Mouse (Mus musculus) intestine, embryonic 15.5 days (tissue): ENCODE data around the gene Tgfbr2. TPM values are rescaled to one million over a fixed set of nuclear protein-coding genes. Genes with fewer than 3 reads are reported as not detected.
"Not testable (repeated sequence)": the region's sequence is repeated elsewhere in the genome, so short reads cannot be mapped to it uniquely, and the experiment has no call there.

Source experiments
- ATAC-seq: fragments of 200-750 bp; cut with Nextera tagmentation; 2 replicates; pipeline ENCODE4 v1.8.0; 2017; ENCODE audit warnings: moderate TSS enrichment, moderate library complexity
- H3K27ac ChIP-seq: fragments of 300-500 bp; sonication (generic); 2 replicates; pipeline ENCODE4 v1.5.1; 2015; ENCODE audit warnings: mild to moderate bottlenecking, inconsistent platforms
- H3K27me3 ChIP-seq: fragments of 300-500 bp; sonication (generic); replicated peaks from 2 replicates; pipeline ENCODE4 v1.6.1; 2015; ENCODE audit warnings: inconsistent platforms
- H3K36me3 ChIP-seq: fragments of 300-500 bp; sonication (generic); 2 replicates; pipeline ENCODE4 v1.6.1; 2015; ENCODE audit warnings: inconsistent platforms
- H3K4me1 ChIP-seq: fragments of 300-500 bp; sonication (generic); replicated peaks from 2 replicates; pipeline ENCODE4 v1.6.1; 2015; ENCODE audit warnings: inconsistent platforms
- H3K4me2 ChIP-seq: fragments of 300-500 bp; sonication (generic); replicated peaks from 2 replicates; pipeline ENCODE4 v1.6.1; 2015; ENCODE audit warnings: mild to moderate bottlenecking, inconsistent platforms
- H3K4me3 ChIP-seq: fragments of 300-500 bp; sonication (generic); replicated peaks from 2 replicates; pipeline ENCODE4 v1.5.1; 2015; ENCODE audit warnings: inconsistent platforms
- H3K9ac ChIP-seq: fragments of 300-500 bp; sonication (generic); 2 replicates; pipeline ENCODE4 v1.6.1; 2015; ENCODE audit warnings: inconsistent platforms
- H3K9me3 ChIP-seq: fragments of 300-500 bp; sonication (generic); 2 replicates; pipeline ENCODE4 v1.6.1; 2016; ENCODE audit warnings: inconsistent platforms
- WGBS: fragments of 180-500 bp; shearing (Covaris S2); methylation state at CpG from one replicate; pipeline ENCODE4 v1.1.7; 2015; 5-methylcytosine and 5-hydroxymethylcytosine counted together
- polyA plus RNA-seq: library from polyadenylated mRNA; unstranded; fragments of >200 nt; fragmentation: Nextera tagmentation; extraction: Ambion mirVana; gene quantifications from 2 replicates; pipeline ENCODE4 v1.2.1, GENCODE M21; 2015

Tgfbr2 gene
- polyA plus RNA-seq, 1 experiment from 2014 or later: 31.8 TPM

DNA sequence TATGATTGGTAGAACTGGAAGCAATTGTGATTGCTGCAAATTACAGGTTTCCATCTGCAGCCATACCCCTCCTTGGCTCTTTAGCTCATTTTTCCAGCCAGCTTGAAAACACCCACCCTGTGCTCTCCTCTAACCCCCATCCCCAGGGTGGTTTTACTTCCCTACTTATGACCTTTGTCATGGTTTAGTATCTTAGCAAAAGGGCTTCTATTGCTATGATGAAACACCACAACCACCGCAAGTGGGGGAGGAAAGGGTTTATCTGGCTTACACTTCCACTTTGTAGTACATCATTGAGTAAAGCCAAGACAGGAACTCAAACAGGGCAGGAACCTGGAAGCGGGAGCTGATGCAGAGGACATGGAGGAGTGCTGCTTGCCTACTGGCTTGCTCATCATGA, 97.7 kb downstream of the Tgfbr2 start:
- 90% methylated on average over 2 of the region's 2 CpGs for WGBS
- no peak for ATAC-seq
- no peak overlapping the region for H3K9ac ChIP-seq
- no peaks in the 10 kb centered on the region for H3K4me1 ChIP-seq
- no peak overlapping the region for H3K4me2 ChIP-seq
- H3K36me3 ChIP-seq: no peaks in the 10 kb centered on the region
- H3K4me3 ChIP-seq: no peak overlapping the region
- no peaks in the 10 kb centered on the region for H3K9me3 ChIP-seq
- H3K27ac ChIP-seq: no peak overlapping the region
- H3K27me3 ChIP-seq: no peaks in the 10 kb centered on the region

- Histone ChIP-seq H3K27ac (no peak overlapping the region), H3K4me3 (no peak overlapping the region), H3K27me3 (no peaks in the 10 kb centered on the region), H3K4me2 (no peak overlapping the region), H3K9ac (no peak overlapping the region), H3K4me1 (no peaks in the 10 kb centered on the region), H3K9me3 (no peaks in the 10 kb centered on the region), H3K36me3 (no peaks in the 10 kb centered on the region)
- no peak for ATAC-seq
- 58% methylated on average over 2 of the region's 2 CpGs for WGBS
These were observed 98.2 kb downstream of the Tgfbr2 start for GRCm38 (mm10) chr9:116076946-116077345.

- H3K9me3 ChIP-seq: no peaks in the 10 kb centered on the region
- H3K9ac ChIP-seq: no peak overlapping the region
- ATAC-seq: no peak
- H3K4me2 ChIP-seq: no peak overlapping the region
- H3K4me3 ChIP-seq: no peak overlapping the region
- no peaks in the 10 kb centered on the region for H3K4me1 ChIP-seq
- no peaks in the 10 kb centered on the region for H3K27me3 ChIP-seq
- 78% methylated on average over 4 of the region's 4 CpGs for WGBS
- H3K27ac ChIP-seq: no peak overlapping the region
- no peaks in the 10 kb centered on the region for H3K36me3 ChIP-seq
These were observed 99.0 kb downstream of the Tgfbr2 start for GRCm38 (mm10) chr9:116076163-116076562.

DNA sequence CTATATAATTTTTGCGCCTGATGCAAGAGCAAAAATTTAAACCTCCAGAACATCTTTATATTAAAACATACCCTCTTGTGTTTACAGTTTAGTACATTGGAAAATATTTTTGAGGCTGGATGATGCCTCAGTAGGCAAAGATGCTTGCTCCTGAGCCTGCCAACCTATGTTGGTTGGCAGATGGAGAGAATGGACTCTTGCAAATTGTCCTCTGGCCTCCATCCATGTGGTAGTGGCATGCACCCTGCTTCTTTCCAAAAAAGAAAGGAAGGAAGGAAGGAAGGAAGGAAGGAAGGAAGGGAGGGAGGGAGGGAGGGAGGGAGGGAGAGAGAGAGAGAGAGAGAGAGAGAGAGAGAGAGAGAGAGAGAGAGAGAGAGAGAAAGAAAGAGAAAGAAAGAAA, 103.6 kb downstream of the Tgfbr2 start:
- not testable (repeated sequence) for H3K27ac ChIP-seq, H3K9ac ChIP-seq, H3K4me2 ChIP-seq, H3K36me3 ChIP-seq, H3K27me3 ChIP-seq, ATAC-seq, H3K4me3 ChIP-seq, H3K9me3 ChIP-seq, H3K4me1 ChIP-seq
- 89% methylated on average over 1 of the region's 1 CpGs for WGBS

- whole genome bisulfite sequencing: 89% methylated on average over 17 of the region's 17 CpGs
- ATAC-seq: no peak
- Histone ChIP-seq H3K9ac (no peak overlapping the region), H3K27me3 (no peaks in the 10 kb centered on the region), H3K36me3 (no peaks in the 10 kb centered on the region), H3K9me3 (no peaks in the 10 kb centered on the region), H3K27ac (no peak overlapping the region), H3K4me3 (no peak overlapping the region), H3K4me2 (no peak overlapping the region), H3K4me1 (no peaks in the 10 kb centered on the region)
These were observed 110.4 kb downstream of the Tgfbr2 start for GRCm38 (mm10) chr9:116064774-116065173.

DNA sequence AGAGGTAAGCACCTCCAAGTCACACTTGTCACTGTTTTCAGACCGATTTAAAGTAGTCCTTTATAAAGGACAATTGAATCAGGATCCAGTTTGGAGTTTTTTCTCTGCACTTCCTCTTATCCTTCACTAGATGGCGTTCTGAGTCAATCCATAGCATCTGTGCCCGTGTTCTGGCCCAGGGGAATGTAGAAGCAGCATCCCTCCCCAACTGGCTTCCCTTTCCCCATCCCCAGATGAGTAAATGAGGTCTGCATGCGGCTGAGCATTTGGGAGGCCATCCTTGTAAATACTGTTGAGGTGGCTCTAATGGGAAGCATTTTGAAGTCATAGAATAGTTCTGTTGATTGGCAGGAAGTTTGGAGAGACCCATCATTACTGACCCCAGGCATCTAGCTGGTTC, 114.5 kb downstream of the Tgfbr2 start:
- H3K4me3 ChIP-seq: no peak overlapping the region
- 13% methylated on average over 4 of the region's 4 CpGs for WGBS
- H3K9ac ChIP-seq: no peak overlapping the region
- no peaks in the 10 kb centered on the region for H3K4me1 ChIP-seq
- no peaks in the 10 kb centered on the region for H3K27me3 ChIP-seq
- no peak overlapping the region for H3K27ac ChIP-seq
- H3K4me2 ChIP-seq: no peak overlapping the region
- no peaks in the 10 kb centered on the region for H3K36me3 ChIP-seq
- ATAC-seq: no peak
- H3K9me3 ChIP-seq: no peaks in the 10 kb centered on the region

- Histone ChIP-seq H3K4me3 (no peak overlapping the region), H3K27ac (no peak overlapping the region), H3K4me1 (no peaks in the 10 kb centered on the region), H3K9ac (no peak overlapping the region), H3K27me3 (no peaks in the 10 kb centered on the region), H3K36me3 (no peaks in the 10 kb centered on the region), H3K4me2 (no peak overlapping the region), H3K9me3 (no peaks in the 10 kb centered on the region)
- no peak for ATAC-seq
- WGBS: 68% methylated on average over 4 of the region's 4 CpGs
These were observed 116.0 kb downstream of the Tgfbr2 start for GRCm38 (mm10) chr9:116059156-116059555.

DNA sequence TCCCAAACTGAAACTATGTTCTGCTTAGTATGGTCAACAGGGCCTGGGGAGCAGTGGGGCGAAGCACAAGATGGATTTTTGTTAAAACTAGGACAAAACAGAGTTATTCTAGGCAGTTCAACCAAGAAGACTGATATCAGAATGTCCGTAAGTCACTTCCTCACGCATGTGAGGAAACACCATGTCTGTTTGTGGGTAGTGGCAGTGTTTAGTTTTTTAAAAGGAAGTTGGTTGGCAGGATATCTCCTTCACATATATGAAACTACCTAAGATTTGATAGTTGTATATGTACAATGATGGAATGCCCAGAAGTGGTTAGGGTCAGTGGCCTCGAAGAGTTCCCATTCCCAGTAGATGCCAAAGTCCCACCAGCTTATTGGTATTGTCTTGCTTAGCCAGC, 116.7 kb downstream of the Tgfbr2 start:
- no peak for ATAC-seq
- H3K9ac ChIP-seq: no peak overlapping the region
- no peaks in the 10 kb centered on the region for H3K27me3 ChIP-seq
- H3K36me3 ChIP-seq: no peaks in the 10 kb centered on the region
- H3K9me3 ChIP-seq: no peaks in the 10 kb centered on the region
- no peak overlapping the region for H3K27ac ChIP-seq
- no peak overlapping the region for H3K4me2 ChIP-seq
- H3K4me3 ChIP-seq: no peak overlapping the region
- 92% methylated on average over 4 of the region's 4 CpGs for WGBS
- H3K4me1 ChIP-seq: no peaks in the 10 kb centered on the region

DNA sequence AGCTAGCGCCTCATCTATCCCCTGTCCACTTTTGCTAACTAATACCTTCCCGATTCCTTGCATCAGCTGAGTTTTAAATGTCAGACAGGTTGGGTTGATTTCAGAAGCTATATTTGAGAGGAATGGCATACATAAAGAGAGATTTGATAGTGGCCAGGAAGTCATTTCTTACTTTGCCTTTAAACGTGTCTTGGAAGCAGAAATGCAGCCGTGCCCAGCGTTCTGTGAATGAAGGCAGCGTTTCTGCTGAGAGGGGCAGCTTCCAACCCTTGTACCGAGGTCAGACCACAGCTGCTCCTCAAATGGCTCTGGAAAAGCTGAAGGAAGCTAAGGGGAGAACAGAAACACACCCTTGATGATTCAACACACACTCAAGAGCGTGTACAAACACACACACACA, 121.2 kb downstream of the Tgfbr2 start:
- H3K4me1 ChIP-seq: no peaks in the 10 kb centered on the region
- ATAC-seq: no peak
- 50% methylated on average over 8 of the region's 8 CpGs for WGBS
- no peaks in the 10 kb centered on the region for H3K9me3 ChIP-seq
- no peak overlapping the region for H3K4me2 ChIP-seq
- no peaks in the 10 kb centered on the region for H3K36me3 ChIP-seq
- no peaks in the 10 kb centered on the region for H3K27me3 ChIP-seq
- no peak overlapping the region for H3K27ac ChIP-seq
- H3K9ac ChIP-seq: no peak overlapping the region
- no peak overlapping the region for H3K4me3 ChIP-seq

DNA sequence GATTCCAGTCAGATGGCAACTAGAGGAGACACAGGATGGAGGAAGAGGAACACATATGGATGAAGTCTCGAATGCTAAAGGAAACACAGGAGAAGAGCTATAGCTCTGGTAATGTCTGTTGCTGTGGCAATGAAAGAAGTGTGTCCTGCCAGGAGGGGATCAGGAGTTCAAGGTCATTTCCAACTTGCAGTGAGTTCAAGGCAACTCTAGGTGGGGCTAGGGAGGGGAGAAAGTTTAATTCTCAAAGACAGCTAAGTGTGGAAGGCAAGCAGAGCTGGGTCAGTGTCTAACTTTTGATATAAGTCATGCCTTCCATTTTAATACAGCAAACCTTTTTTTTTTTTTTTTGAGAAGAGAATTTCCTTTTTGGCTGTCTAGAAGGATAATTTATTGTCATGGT, 125.2 kb downstream of the Tgfbr2 start:
- Histone ChIP-seq H3K27ac (no peak overlapping the region), H3K4me1 (no peaks in the 10 kb centered on the region), H3K36me3 (no peaks in the 10 kb centered on the region), H3K4me2 (no peak overlapping the region), H3K9ac (no peak overlapping the region), H3K9me3 (no peaks in the 10 kb centered on the region), H3K4me3 (no peak overlapping the region), H3K27me3 (no peaks in the 10 kb centered on the region)
- WGBS: 78% methylated on average over 1 of the region's 1 CpGs
- ATAC-seq: no peak

- ATAC-seq: no peak
- no peaks in the 10 kb centered on the region for H3K27me3 ChIP-seq
- no peaks in the 10 kb centered on the region for H3K9me3 ChIP-seq
- H3K9ac ChIP-seq: no peak overlapping the region
- no peak overlapping the region for H3K4me3 ChIP-seq
- no peak overlapping the region for H3K27ac ChIP-seq
- 6% methylated on average over 3 of the region's 3 CpGs for WGBS
- H3K36me3 ChIP-seq: no peaks in the 10 kb centered on the region
- H3K4me2 ChIP-seq: no peak overlapping the region
- no peaks in the 10 kb centered on the region for H3K4me1 ChIP-seq
These were observed 133.4 kb downstream of the Tgfbr2 start for GRCm38 (mm10) chr9:116041787-116042186.

- H3K27me3 ChIP-seq: no peaks in the 10 kb centered on the region
- WGBS: 72% methylated on average over 4 of the region's 4 CpGs
- H3K9ac ChIP-seq: no peak overlapping the region
These were observed 133.8 kb downstream of the Tgfbr2 start for GRCm38 (mm10) chr9:116041369-116041768.

GRCm38 (mm10) chr9:116040852-116041251, 134.3 kb downstream of the Tgfbr2 start:
- WGBS: 92% methylated on average over 14 of the region's 14 CpGs
- ATAC-seq, H3K27me3 ChIP-seq, H3K4me2 ChIP-seq, H3K27ac ChIP-seq, H3K9ac ChIP-seq, H3K4me3 ChIP-seq, H3K36me3 ChIP-seq, H3K4me1 ChIP-seq, H3K9me3 ChIP-seq: not testable (repeated sequence)

More at GRCm38 (mm10) chr9:116041369-116041768, 133.8 kb downstream of the Tgfbr2 start:
- Histone ChIP-seq H3K4me2 (no peak overlapping the region), H3K4me1 (no peaks in the 10 kb centered on the region), H3K36me3 (no peaks in the 10 kb centered on the region), H3K4me3 (no peak overlapping the region), H3K27ac (no peak overlapping the region), H3K9me3 (no peaks in the 10 kb centered on the region)
- ATAC-seq: no peak

- H3K27me3 ChIP-seq: no peaks in the 10 kb centered on the region
- no peaks in the 10 kb centered on the region for H3K9me3 ChIP-seq
- no peaks in the 10 kb centered on the region for H3K36me3 ChIP-seq
- H3K27ac ChIP-seq: no peak overlapping the region
- H3K4me2 ChIP-seq: no peak overlapping the region
- no peak overlapping the region for H3K9ac ChIP-seq
- 73% methylated on average over 4 of the region's 4 CpGs for WGBS
- no peak for ATAC-seq
- no peaks in the 10 kb centered on the region for H3K4me1 ChIP-seq
- H3K4me3 ChIP-seq: no peak overlapping the region
These were observed 135.2 kb downstream of the Tgfbr2 start for GRCm38 (mm10) chr9:116039981-116040380.
